Mouse (Mus musculus): Measurements from ENCODE around the gene Gabrp.

- no peak for TF ChIP-seq CTCF (conservative IDR thresholded peaks at IDR 0.05 in 1 of 2, IDR thresholded peaks at IDR 0.05 in 1 of 2; ENCODE audit: low read depth in 2 of 2, low read length in 2 of 2)
- TF ChIP-seq MAX (IDR thresholded peaks at IDR 0.05; ENCODE audit: low read length), result no peak
- no peak for TF ChIP-seq MEF2A (IDR thresholded peaks at IDR 0.05; ENCODE audit: borderline replicate concordance, low read depth, low read length)
- TF ChIP-seq EP300 (IDR thresholded peaks at IDR 0.05; ENCODE audit: low read length), result no peak
- TF ChIP-seq ZKSCAN1 (IDR thresholded peaks at IDR 0.05; ENCODE audit: borderline replicate concordance, low read depth, low read length), result no peak
- TF ChIP-seq POLR2A (IDR thresholded peaks at IDR 0.05; ENCODE audit: low read depth, low read length), result no peak
- no peak for TF ChIP-seq POLR2AphosphoS2 (IDR thresholded peaks at IDR 0.05; ENCODE audit: low read depth, low read length)
- no peak for TF ChIP-seq PAX5 (IDR thresholded peaks at IDR 0.05; ENCODE audit: low read length)
- TF ChIP-seq CHD2 (IDR thresholded peaks at IDR 0.05; ENCODE audit: low read length), result no peak
- TF ChIP-seq ETS1 (conservative IDR thresholded peaks at IDR 0.05; ENCODE audit: low read depth, low read length), result no peak
Observed at GRCm38 (mm10) chr11:33537390-33538125, 41.2 kb downstream of the Gabrp start.
